Mouse (Mus musculus): ENCODE results near the gene Wrap73.

DNA sequence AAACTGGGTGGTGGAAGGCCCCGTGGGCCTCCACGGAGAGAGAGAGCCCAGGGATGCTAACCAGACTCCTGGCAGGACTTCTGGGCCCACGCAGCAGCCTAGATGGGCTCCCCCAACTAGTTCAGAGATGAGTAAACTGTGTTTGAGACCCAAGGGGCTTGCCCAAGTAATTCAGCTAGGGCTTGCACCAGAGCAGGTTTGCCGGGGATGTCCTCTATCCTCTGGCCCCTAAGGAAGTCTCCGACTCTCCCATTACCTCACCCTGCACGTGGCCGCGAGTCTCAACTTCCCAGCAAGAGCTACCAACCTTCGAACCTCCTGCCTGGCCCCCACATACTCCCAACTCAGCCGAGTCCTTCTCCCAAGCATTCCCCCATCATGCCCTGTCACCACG, 32.3 kb upstream of the Wrap73 start:
- TF ChIP-seq CTCF (IDR thresholded peaks at IDR 0.05; ENCODE audit: borderline replicate concordance, control insufficient read depth, extremely low read depth, insufficient read depth, low read length, poor library complexity) = no peak
- TF ChIP-seq POLR2A (IDR thresholded peaks at IDR 0.05; ENCODE audit: control insufficient read depth, extremely low read depth, insufficient read depth, low read length, poor library complexity) = no peak
